Mouse (Mus musculus): ENCODE results near the gene Glrx2. TPM values are rescaled to one million over a fixed set of nuclear protein-coding genes. Genes with fewer than 3 reads are reported as not detected.

Glrx2 gene
- polyA plus RNA-seq, 1 experiment from 2014 or later, result 64.8 TPM

GRCm38 (mm10) chr1:143740581-143740980 lies 24.4 kb downstream of the Glrx2 start:
- no peaks in the 10 kb centered on the region for H3K27me3 ChIP-seq (ENCODE audit: insufficient read depth, low read length)
- no peak overlapping the region for H3K9ac ChIP-seq (replicated peaks)
- TF ChIP-seq EP300 (IDR thresholded peaks at IDR 0.05; ENCODE audit: low read depth) (no peak), CTCF (IDR thresholded peaks at IDR 0.05; ENCODE audit: low read depth) (no peak)
- peaks cover 5% of the 10 kb centered on the region; the same call in 1 of the 2 replicates for H3K4me1 ChIP-seq (ENCODE audit: insufficient read depth)
- no peaks in the 10 kb centered on the region for H3K9me3 ChIP-seq (ENCODE audit: low read length)
- ATAC-seq (no peak), DNase-seq (no peak)
- peak overlapping the region; percentile 76; the same call in 1 of the 2 replicates for H3K4me3 ChIP-seq (ENCODE audit: low read depth, low read length)
- WGBS (ENCODE audit: insufficient replicate concordance), result 80% methylated on average over 10 of the region's 10 CpGs
- H3K4me2 ChIP-seq (ENCODE audit: low read depth, low read length), result peak overlapping the region; percentile 87
- no peak overlapping the region for H3K27ac ChIP-seq (ENCODE audit: low read depth)
- H3K36me3 ChIP-seq (replicated peaks; ENCODE audit: insufficient read depth, low read length), result peaks cover 18% of the 10 kb centered on the region; the same call in 1 of the 2 replicates

DNA sequence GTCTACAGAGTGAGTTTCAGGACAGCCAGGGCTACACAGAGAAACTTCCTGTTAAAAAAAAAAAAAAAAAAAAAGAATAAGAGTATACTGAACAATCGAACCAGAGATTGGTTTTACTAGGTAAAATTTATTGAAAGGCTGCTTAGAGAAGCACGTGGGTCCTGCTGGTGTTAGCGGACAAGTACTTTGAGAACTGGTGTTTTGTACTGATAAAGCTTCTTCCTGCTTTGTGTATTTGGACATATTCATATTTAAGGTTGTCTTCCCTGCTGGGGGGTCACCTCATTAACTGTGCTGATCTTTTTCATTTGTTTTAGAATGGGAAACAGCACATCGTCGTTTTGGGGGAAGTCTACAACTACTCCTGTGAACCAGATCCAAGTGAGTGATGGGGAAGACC lies 25.2 kb downstream of the Glrx2 start:
- Histone ChIP-seq H3K9ac (replicated peaks) (no peak overlapping the region), H3K27me3 (ENCODE audit: insufficient read depth, low read length) (no peaks in the 10 kb centered on the region), H3K9me3 (ENCODE audit: low read length) (no peaks in the 10 kb centered on the region), H3K36me3 (replicated peaks; ENCODE audit: insufficient read depth, low read length) (peaks cover 25% of the 10 kb centered on the region; the same call in 1 of the 2 replicates), H3K4me3 (ENCODE audit: low read depth, low read length) (no peak overlapping the region), H3K4me2 (ENCODE audit: low read depth, low read length) (no peak overlapping the region), H3K27ac (ENCODE audit: low read depth) (no peak overlapping the region), H3K4me1 (ENCODE audit: insufficient read depth) (peaks cover 5% of the 10 kb centered on the region; the same call in 1 of the 2 replicates)
- ATAC-seq (no peak), DNase-seq (no peak)
- WGBS (ENCODE audit: insufficient replicate concordance), result 61% methylated on average over 5 of the region's 5 CpGs
- no peak for TF ChIP-seq EP300 (IDR thresholded peaks at IDR 0.05; ENCODE audit: low read depth)
- no peak for TF ChIP-seq CTCF (IDR thresholded peaks at IDR 0.05; ENCODE audit: low read depth)

DNA sequence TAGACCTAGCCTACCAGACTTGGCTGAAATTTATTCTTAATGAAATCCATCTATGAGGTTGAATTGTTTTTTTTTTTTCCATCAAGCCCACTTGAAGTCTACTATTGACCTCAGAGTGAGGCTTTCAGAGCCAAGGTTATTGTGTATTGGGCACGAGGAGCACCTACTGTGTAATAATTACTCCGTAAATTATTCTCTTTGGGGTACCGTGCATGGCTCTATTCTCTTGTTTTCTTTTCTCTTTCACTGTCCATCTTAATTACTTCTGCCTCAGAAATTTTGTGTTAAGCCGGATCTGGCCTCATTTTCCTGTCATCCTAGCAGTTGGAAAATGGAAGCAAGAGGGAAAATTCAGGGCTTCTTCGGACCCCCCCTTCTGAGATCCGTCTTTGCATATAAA lies 26.0 kb downstream of the Glrx2 start:
- DNase-seq (no peak), ATAC-seq (no peak)
- Histone ChIP-seq H3K9me3 (ENCODE audit: low read length) (no peaks in the 10 kb centered on the region), H3K27me3 (ENCODE audit: insufficient read depth, low read length) (no peaks in the 10 kb centered on the region), H3K4me3 (ENCODE audit: low read depth, low read length) (no peak overlapping the region), H3K4me1 (ENCODE audit: insufficient read depth) (peaks cover 5% of the 10 kb centered on the region; the same call in 1 of the 2 replicates), H3K36me3 (replicated peaks; ENCODE audit: insufficient read depth, low read length) (peaks cover 32% of the 10 kb centered on the region; the same call in 1 of the 2 replicates), H3K4me2 (ENCODE audit: low read depth, low read length) (no peak overlapping the region), H3K27ac (ENCODE audit: low read depth) (no peak overlapping the region), H3K9ac (replicated peaks) (no peak overlapping the region)
- no peak for TF ChIP-seq CTCF (IDR thresholded peaks at IDR 0.05; ENCODE audit: low read depth)
- no peak for TF ChIP-seq EP300 (IDR thresholded peaks at IDR 0.05; ENCODE audit: low read depth)
- WGBS (ENCODE audit: insufficient replicate concordance), result 92% methylated on average over 6 of the region's 6 CpGs

DNA sequence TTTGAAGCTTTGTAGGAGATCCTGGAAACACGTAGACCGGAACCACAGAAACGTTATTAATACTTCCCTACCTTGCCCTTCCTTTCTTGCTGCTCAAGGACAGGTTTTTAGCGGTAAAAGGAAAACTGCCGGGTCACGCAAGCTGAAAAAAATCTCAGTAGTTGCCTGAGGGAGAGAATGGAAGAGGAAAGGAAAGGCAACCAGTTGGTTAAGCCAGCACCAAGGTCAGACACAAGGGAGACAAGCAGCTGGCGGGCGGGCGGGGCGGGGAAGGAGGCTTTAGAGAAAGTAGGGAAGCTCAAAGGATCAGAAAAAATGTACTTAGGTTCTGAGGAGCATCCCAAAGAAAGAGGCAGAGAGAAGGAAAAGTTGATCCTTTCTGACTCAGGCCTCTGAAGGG lies 29.7 kb downstream of the Glrx2 start:
- no peak for TF ChIP-seq EP300 (IDR thresholded peaks at IDR 0.05; ENCODE audit: low read depth)
- TF ChIP-seq CTCF (IDR thresholded peaks at IDR 0.05; ENCODE audit: low read depth), result no peak
- no peak overlapping the region for H3K27ac ChIP-seq (ENCODE audit: low read depth)
- H3K9me3 ChIP-seq (ENCODE audit: low read length), result no peaks in the 10 kb centered on the region
- ATAC-seq (no peak), DNase-seq (no peak)
- H3K27me3 ChIP-seq (ENCODE audit: insufficient read depth, low read length), result no peaks in the 10 kb centered on the region
- no peaks in the 10 kb centered on the region for H3K4me1 ChIP-seq (ENCODE audit: insufficient read depth)
- no peak overlapping the region for H3K4me2 ChIP-seq (ENCODE audit: low read depth, low read length)
- no peak overlapping the region for H3K9ac ChIP-seq (replicated peaks)
- WGBS (ENCODE audit: insufficient replicate concordance), result 87% methylated on average over 10 of the region's 10 CpGs
- H3K36me3 ChIP-seq (replicated peaks; ENCODE audit: insufficient read depth, low read length), result peaks cover 41% of the 10 kb centered on the region; the same call in 1 of the 2 replicates
- H3K4me3 ChIP-seq (ENCODE audit: low read depth, low read length), result no peak overlapping the region

GRCm38 (mm10) chr1:143762159-143762558 lies 46.0 kb downstream of the Glrx2 start:
- WGBS (ENCODE audit: insufficient replicate concordance), result 68% methylated on average over 8 of the region's 8 CpGs
- ATAC-seq (peak; percentile 47), DNase-seq (no peak)
- H3K4me1 ChIP-seq (ENCODE audit: insufficient read depth), result no peaks in the 10 kb centered on the region
- no peaks in the 10 kb centered on the region for H3K27me3 ChIP-seq (ENCODE audit: insufficient read depth, low read length)
- H3K4me3 ChIP-seq (ENCODE audit: low read depth, low read length), result no peak overlapping the region
- no peak overlapping the region for H3K4me2 ChIP-seq (ENCODE audit: low read depth, low read length)
- peaks cover 9% of the 10 kb centered on the region; the same call in 1 of the 2 replicates for H3K36me3 ChIP-seq (replicated peaks; ENCODE audit: insufficient read depth, low read length)
- 0 out of 2 replicates have a peak overlapping the region, but pooled peaks have one; percentile 11 for H3K27ac ChIP-seq (ENCODE audit: low read depth)
- TF ChIP-seq EP300 (IDR thresholded peaks at IDR 0.05; ENCODE audit: low read depth) (no peak), CTCF (IDR thresholded peaks at IDR 0.05; ENCODE audit: low read depth) (no peak)
- H3K9ac ChIP-seq (replicated peaks), result no peak overlapping the region
- H3K9me3 ChIP-seq (ENCODE audit: low read length), result no peaks in the 10 kb centered on the region

DNA sequence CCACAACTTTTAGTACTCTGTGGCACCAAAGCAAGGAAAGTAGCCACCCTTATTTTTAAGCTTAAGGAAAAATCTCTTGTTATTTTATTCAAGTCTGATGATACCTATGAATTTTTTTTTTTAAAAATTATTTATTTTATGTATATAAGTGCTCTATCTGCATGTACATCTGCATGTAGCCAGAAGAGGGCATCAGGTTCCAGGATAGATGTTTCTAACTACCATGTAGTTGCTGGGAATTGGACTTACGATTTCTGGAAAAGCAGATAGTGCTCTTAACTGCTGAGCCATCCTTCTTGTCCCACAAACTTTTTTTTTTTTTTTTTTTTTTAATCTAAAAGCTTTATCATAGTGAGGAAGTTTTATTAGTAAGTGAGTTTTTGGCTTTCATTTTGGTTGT lies 48.3 kb downstream of the Glrx2 start:
- no peak overlapping the region for H3K4me3 ChIP-seq (ENCODE audit: low read depth, low read length)
- H3K27me3 ChIP-seq (ENCODE audit: insufficient read depth, low read length), result no peaks in the 10 kb centered on the region
- TF ChIP-seq CTCF (IDR thresholded peaks at IDR 0.05; ENCODE audit: low read depth) (peak; percentile 34), EP300 (IDR thresholded peaks at IDR 0.05; ENCODE audit: low read depth) (no peak)
- ATAC-seq (no peak), DNase-seq (no peak)
- WGBS (ENCODE audit: insufficient replicate concordance), result 79% methylated on average over 1 of the region's 1 CpGs
- H3K36me3 ChIP-seq (replicated peaks; ENCODE audit: insufficient read depth, low read length), result peaks cover 5% of the 10 kb centered on the region; the same call in 1 of the 2 replicates
- no peak overlapping the region for H3K4me2 ChIP-seq (ENCODE audit: low read depth, low read length)
- no peak overlapping the region for H3K27ac ChIP-seq (ENCODE audit: low read depth)
- no peaks in the 10 kb centered on the region for H3K4me1 ChIP-seq (ENCODE audit: insufficient read depth)
- no peak overlapping the region for H3K9ac ChIP-seq (replicated peaks)
- H3K9me3 ChIP-seq (ENCODE audit: low read length), result no peaks in the 10 kb centered on the region

Measured in liver, postnatal 0 days (tissue).